Mouse (Mus musculus) C2C12 (cell line): ENCODE data around the gene Stau1. TPM values are rescaled to one million over a fixed set of nuclear protein-coding genes. Genes with fewer than 3 reads are reported as not detected.

ENCODE experiments used
- H3K27me3 ChIP-seq: one replicate; pipeline ENCODE4 v1.6.1; 2011; ENCODE audit not compliant: control insufficient read depth, insufficient read depth, insufficient read length
- H3K36me3 ChIP-seq: one replicate; pipeline ENCODE4 v1.6.1; 2011; ENCODE audit not compliant: control insufficient read depth, insufficient read depth
- H3K4me3 ChIP-seq: one replicate; pipeline ENCODE4 v1.5.1; 2011; ENCODE audit warnings: mild to moderate bottlenecking, control low read depth; ENCODE audit not compliant: poor library complexity, insufficient read depth, severe bottlenecking
- H3K79me2 ChIP-seq: one replicate; pipeline ENCODE4 v1.6.1; 2011; ENCODE audit not compliant: control insufficient read depth, insufficient read depth
- H3K79me3 ChIP-seq: one replicate; pipeline ENCODE4 v1.6.1; 2011; ENCODE audit warnings: low read depth, control low read depth
- H3ac ChIP-seq: one replicate; pipeline ENCODE3; 2011; ENCODE audit warnings: low read depth; ENCODE audit not compliant: control insufficient read depth, insufficient read length
- CEBPB ChIP-seq: IDR thresholded peaks from one replicate; pipeline ENCODE4 v1.6.1; 2011; ENCODE audit warnings: low read depth, mild to moderate bottlenecking, control low read depth, moderate library complexity
- CTCF ChIP-seq: IDR thresholded peaks from one replicate; pipeline ENCODE4 v1.5.1; 2011; ENCODE audit not compliant: control insufficient read depth, insufficient read depth, insufficient read length
- FOSL1 ChIP-seq: IDR thresholded peaks from one replicate; pipeline ENCODE4 v1.8.0; 2011; ENCODE audit warnings: mild to moderate bottlenecking, low read length; ENCODE audit not compliant: poor library complexity, insufficient read depth, severe bottlenecking
- MAX ChIP-seq: IDR thresholded peaks from one replicate; pipeline ENCODE4 v1.6.1; 2011; ENCODE audit warnings: mild to moderate bottlenecking, control low read depth
- MYOD1 ChIP-seq: IDR thresholded peaks from one replicate; pipeline ENCODE4 v1.6.1; 2011; ENCODE audit warnings: low read depth; ENCODE audit not compliant: control insufficient read depth, insufficient read length
- MYOG ChIP-seq: IDR thresholded peaks from one replicate; pipeline ENCODE4 v1.6.1; 2011; ENCODE audit not compliant: control insufficient read depth, insufficient read length; ENCODE audit errors: extremely low read depth
- USF1 ChIP-seq: IDR thresholded peaks from one replicate; pipeline ENCODE4 v1.6.1; 2011; ENCODE audit warnings: low read depth, mild to moderate bottlenecking, control low read depth, moderate library complexity
- polyA plus RNA-seq: library from polyadenylated mRNA; unstranded; fragments of >200 nt; fragmentation: generic; extraction: Trizol; gene quantifications from one replicate; pipeline ENCODE4 v1.2.1, GENCODE M21; 2012; ENCODE audit warnings: missing spikeins

Gene Stau1
- polyA plus RNA-seq, 1 experiment, result 53.4 TPM

- Histone ChIP-seq H3K79me3 (no peaks in the 10 kb centered on the region), H3K4me3 (no peak overlapping the region), H3K79me2 (no peaks in the 10 kb centered on the region), H3K36me3 (peaks cover 99% of the 10 kb centered on the region), H3ac (no peak overlapping the region), H3K27me3 (no peaks in the 10 kb centered on the region)
- TF ChIP-seq CTCF, result no peak
- TF ChIP-seq FOSL1, result no peak
- no peak for TF ChIP-seq MAX
- no peak for TF ChIP-seq MYOG
- TF ChIP-seq USF1, result no peak
- TF ChIP-seq CEBPB, result no peak
- no peak for TF ChIP-seq MYOD1
Observed at GRCm38 (mm10) chr2:166934416-166934815, 61.7 kb downstream of the Stau1 start.

GRCm38 (mm10) chr2:166933943-166934342 lies 62.2 kb downstream of the Stau1 start:
- no peaks in the 10 kb centered on the region for H3K27me3 ChIP-seq
- H3K79me3 ChIP-seq, result no peaks in the 10 kb centered on the region
- no peak overlapping the region for H3ac ChIP-seq

GRCm38 (mm10) chr2:166923971-166924370 lies 72.1 kb downstream of the Stau1 start:
- Histone ChIP-seq H3K4me3 (no peak overlapping the region), H3K79me3 (peaks cover 17% of the 10 kb centered on the region), H3K27me3 (no peaks in the 10 kb centered on the region), H3K36me3 (peaks cover 98% of the 10 kb centered on the region), H3ac (no peak overlapping the region), H3K79me2 (peaks cover 39% of the 10 kb centered on the region)
- TF ChIP-seq MYOD1 (no peak), MYOG (no peak), CTCF (no peak), MAX (no peak), FOSL1 (no peak), CEBPB (no peak)

More at GRCm38 (mm10) chr2:166933943-166934342, 62.2 kb downstream of the Stau1 start:
- H3K4me3 ChIP-seq, result no peak overlapping the region
- H3K79me2 ChIP-seq, result no peaks in the 10 kb centered on the region
- peaks cover 99% of the 10 kb centered on the region for H3K36me3 ChIP-seq
- TF ChIP-seq MYOD1 (no peak), MAX (no peak), MYOG (no peak), FOSL1 (no peak), CEBPB (no peak), USF1 (no peak), CTCF (no peak)

GRCm38 (mm10) chr2:166910536-166910935 lies 85.6 kb downstream of the Stau1 start:
- Histone ChIP-seq H3K79me2 (peaks cover 98% of the 10 kb centered on the region), H3K36me3 (peaks cover 34% of the 10 kb centered on the region)

GRCm38 (mm10) chr2:166909729-166910128 lies 86.4 kb downstream of the Stau1 start:
- no peak overlapping the region for H3K4me3 ChIP-seq
- H3K27me3 ChIP-seq, result no peaks in the 10 kb centered on the region
- H3K79me3 ChIP-seq, result peaks cover 82% of the 10 kb centered on the region
- peak; percentile 14 for TF ChIP-seq MYOD1
- no peak for TF ChIP-seq USF1
- peaks cover 26% of the 10 kb centered on the region for H3K36me3 ChIP-seq
- peaks cover 90% of the 10 kb centered on the region for H3K79me2 ChIP-seq
- H3ac ChIP-seq, result no peak overlapping the region

More at GRCm38 (mm10) chr2:166910536-166910935, 85.6 kb downstream of the Stau1 start:
- Histone ChIP-seq H3K27me3 (no peaks in the 10 kb centered on the region), H3K79me3 (peaks cover 90% of the 10 kb centered on the region), H3K4me3 (no peak overlapping the region), H3ac (no peak overlapping the region)
- TF ChIP-seq MAX (no peak), CEBPB (no peak), USF1 (no peak), FOSL1 (no peak), CTCF (no peak), MYOG (no peak)

GRCm38 (mm10) chr2:166906523-166907182 lies 89.4 kb downstream of the Stau1 start:
- no peak for TF ChIP-seq MAX
- TF ChIP-seq CTCF, result no peak
- no peak for TF ChIP-seq USF1
- no peak for TF ChIP-seq MYOG
- TF ChIP-seq MYOD1, result no peak
- TF ChIP-seq CEBPB, result no peak
- TF ChIP-seq FOSL1, result no peak
- peaks cover 52% of the 10 kb centered on the region for H3K79me3 ChIP-seq
- peak overlapping the region; percentile 69 for H3K4me3 ChIP-seq
- H3K36me3 ChIP-seq, result peaks cover 20% of the 10 kb centered on the region
- H3ac ChIP-seq, result peak overlapping the region; percentile 95
- peaks cover 59% of the 10 kb centered on the region for H3K79me2 ChIP-seq
- H3K27me3 ChIP-seq, result no peaks in the 10 kb centered on the region
